Mouse (Mus musculus) cerebellum, postnatal 4 days (tissue): Measurements from ENCODE around the gene Tln1.
"Not testable (repeated sequence)": the region's sequence is repeated elsewhere in the genome, so short reads cannot be mapped to it uniquely, and the experiment has no call there.

ENCODE experiments used
- DNase-seq, 2 experiments: peaks; one replicate each; pipeline ENCODE4 v3.0.0; 2022; ENCODE audit warnings: low spot score in 2 of 2, mixed read lengths in 1 of 2

Tln1 gene

DNA sequence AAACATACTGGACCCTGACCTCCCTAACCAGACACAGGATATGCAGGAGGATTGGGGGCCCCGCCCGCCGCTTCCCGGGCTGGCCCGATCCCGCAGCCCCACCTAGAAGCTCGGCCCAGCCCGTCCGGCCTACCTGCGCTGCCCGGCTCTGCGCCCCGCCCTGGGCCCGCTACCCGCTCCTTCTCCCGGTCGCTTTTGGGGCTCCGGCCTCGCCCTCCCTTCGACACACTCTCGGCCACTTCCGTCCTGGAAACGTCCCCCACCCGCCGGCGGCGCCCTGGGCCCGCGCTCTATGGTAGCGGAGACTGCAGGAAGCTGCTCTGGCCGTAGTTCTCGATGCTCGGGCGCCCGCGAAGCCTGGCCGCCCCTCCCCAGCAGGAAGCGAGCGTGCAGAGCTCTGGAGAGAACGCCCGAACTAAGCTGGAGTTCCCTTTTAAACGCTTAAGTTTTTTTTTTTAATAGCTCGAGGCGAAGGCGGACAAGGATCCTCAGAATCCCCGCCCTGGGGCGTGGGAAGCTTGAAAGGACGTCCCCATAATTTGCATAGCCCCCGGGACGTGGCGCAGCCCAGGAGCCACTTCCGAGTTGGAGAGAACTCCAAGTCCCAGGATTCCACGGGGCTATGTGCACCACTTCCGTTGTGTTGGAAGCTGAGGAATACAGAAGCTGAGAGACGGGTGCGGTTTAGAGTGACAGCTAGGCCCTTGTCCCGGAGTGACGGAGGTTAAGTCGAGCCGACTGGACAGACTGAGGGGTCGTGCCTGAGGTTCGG is at the start of gene Tln1, which contains the start of gene Creb3:
TSS of gene Tln1 (minus strand) at position 695 of the 772 bp plus-strand sequence.
TSS of gene Creb3 (plus strand) at position 336 of the 772 bp plus-strand sequence.
- DNase-seq: peak; percentile 80 to 90

DNA sequence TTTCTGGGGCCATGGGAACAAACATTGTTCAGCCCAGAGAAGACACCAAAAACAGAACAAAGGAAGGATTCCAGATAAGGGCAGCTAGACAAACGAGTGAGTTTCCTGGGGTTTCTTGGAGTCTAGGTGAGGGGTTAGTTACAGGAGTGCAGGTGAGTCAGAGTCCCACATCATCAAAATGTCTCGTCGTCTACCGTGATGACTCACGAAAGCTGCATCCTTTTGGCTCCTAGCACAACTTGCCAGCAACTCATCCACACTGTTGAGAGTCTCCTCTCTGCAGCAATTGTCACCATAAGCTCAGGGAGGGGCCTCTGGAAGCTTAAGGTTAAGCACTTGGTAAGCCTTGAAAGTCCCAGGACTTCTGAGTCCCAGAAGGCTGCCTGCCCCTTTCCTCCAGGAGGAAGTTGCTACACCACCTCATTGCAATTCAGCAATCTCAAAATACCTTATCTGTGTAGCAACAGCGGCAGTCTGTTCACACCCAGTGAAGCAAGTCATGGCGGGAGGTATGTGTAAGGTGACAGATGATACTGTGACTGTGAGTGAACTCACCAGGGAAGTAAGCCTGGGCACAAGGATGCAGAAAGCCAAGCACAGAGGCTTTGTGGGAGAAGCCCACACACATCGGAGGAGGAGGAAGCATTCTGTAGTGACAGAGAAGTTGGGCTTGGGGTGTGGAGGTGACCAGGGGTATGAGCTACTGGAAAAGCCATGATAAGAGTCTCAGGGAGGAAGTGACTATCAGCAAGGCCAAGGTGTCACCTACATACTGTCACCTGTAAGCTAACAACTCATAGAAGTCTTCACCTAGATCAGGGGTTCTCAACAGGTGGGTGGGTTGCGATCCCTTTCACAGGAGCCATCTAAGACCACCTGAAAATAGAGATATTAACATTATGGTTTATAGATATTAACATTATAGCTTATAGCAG is 42.5 kb upstream of the Tln1 start:
- DNase-seq: no peak

DNA sequence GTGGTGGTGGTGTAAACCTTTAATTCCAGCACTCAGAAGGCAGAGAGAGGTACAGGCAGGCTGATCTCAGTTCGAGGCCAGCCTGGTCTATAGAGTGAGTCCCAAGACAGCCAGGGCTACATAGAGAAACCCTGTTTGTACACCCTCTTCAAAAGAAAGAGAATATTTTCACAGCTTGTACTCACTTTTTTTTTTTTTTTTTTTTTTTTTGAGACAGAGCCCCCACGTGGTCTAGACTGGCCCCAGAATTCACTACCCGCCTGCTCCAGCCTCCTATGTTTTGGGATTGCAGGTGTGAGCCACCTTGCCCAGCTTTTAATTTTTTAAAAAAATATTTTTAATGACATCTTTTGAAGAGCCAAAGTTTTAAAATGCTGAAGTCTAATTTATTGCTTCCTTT is 41.6 kb upstream of the Tln1 start:
- DNase-seq: no peak

DNA sequence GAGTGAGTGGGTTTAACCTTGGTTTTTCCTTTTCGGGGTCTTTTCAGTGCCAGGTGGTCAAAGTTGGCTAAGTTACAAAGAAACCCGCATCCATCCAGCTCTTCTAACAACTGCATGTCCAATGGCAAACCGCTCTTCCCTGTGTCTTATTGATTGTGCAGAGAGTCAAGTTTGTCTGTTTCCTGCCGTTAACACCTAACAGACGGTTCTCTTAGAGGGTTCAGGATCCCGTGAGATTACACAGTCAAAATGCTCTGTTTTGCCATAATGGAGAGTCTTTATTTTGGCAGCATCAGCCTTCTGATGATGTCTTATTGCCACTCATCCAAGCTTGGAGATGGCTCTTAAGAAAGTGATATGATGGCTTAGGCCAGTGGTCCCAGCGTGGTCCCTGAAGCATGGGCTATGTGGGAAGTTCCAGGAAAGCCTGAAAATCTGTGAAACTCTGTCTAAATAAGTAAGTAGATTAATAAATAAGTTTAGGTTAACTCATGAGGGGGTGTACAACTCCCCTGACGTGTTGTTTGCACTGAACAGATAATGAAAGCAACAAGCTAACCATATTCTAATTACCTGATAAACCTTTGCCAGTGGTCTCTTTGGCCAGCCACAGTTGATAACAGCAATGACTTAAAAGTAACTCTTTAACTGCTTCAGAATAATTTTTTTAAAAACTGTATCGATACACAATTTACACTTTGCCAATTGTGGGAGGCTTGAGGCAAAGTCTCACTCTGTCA is 37.9 kb upstream of the Tln1 start:
- no peak for DNase-seq

DNA sequence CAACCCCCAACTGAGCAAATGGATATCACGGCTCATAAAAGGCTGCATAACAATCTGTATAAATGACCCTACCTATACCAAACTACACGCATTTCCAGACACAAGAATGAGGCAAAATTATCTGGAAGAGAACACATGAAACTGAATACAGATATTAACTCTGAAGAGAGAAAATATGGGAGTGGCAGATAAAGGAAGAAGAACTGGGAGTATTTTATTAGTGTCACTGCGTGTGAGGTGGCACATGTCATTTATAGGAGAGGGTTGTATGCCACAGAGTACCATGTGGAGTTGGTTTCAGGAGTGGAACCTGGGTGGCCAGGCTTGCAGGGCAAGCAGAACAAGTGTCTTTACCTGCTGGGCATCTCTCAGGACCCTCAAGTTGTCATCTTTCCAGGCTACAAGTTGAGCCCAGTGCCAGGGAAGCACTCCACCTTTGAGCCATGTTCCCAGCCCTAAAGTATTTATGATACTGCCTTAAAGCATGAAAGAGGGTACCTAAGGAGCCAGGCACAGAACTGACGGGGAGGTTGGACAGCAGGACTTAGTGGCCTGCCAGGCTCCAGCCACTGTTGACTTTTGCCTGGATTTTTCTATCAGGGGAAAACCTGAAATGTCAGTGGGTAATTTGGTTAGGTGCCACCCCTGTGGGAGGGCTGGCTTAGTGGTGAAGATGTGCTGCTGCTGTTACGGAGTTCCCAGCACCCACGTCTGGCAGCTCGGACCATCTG is 36.3 kb upstream of the Tln1 start:
- DNase-seq: no peak

DNA sequence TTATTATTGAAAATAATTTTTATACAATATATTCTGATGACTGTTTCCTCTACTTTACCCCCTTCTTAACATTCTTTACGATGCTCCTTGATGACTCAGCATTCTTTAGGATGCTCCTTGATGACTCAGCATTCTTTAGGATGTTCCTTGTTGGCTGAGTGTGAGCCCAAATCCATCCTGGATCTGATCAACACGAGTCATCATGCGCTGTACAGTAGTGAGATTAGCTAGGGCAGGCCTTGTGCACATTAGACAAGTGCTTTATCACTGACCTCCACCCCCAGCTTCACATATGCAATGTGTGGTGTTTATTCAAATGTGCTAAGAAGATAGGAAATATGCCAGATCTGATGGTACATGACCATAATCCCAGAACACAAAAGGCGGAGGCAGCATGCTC is 35.7 kb upstream of the Tln1 start:
- DNase-seq: no peak

DNA sequence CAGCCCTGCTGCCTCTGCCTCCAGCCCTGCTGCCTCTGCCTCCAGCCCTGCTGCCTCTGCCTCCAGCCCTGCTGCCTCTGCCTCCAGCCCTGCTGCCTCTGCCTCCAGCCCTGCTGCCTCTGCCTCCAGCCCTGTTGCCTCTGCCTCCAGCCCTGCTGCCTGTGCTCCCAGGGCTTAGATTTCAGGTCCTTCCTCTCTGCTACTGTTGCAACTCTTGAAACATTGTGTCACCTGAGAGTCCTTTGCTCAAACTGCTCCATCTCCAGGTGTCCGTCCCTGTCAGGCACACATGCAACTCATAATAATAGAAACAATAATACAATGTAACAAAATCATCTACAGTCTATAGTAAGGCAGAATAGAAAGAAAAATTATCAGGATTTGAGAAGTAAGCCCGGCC is 34.1 kb upstream of the Tln1 start:
- DNase-seq: not testable (repeated sequence)

DNA sequence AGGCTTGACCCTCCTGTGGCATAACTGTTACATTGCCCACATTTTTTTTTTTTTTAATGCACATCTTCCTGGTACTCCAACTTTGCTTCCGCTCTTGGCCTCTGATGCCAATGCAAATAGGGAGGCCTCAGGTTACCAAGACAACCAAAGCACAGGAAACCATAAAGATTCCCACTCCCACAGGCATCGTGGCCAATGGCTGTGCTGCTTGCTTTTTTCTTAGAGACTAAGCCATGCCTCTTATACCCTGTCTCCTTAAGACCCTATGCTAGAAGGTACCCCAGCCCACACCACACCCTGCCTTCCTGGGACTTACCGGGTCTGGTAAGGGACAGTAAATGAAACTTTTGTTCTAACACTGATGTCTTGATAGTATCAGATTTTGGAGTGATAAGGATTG is 31.0 kb upstream of the Tln1 start:
- no peak for DNase-seq

DNA sequence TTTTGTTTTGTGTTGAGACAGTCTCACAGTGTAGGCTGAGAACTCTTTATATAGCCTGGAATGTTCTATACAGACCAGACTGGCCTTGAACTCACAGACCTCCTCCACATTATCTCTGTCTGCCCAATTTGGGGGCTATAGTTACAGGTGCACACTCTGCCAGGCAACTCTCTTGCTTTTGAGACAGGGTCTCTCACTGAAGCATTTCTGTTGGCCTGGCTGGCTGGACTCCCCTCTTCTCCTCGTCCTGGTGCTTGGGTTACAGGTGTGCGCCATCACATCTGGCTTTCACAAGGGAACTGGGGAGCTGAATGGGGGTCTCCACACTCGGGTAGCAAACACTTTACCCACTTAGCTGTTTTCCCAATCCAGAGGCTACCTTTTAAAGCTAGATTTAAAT is 29.5 kb upstream of the Tln1 start:
- DNase-seq: no peak

DNA sequence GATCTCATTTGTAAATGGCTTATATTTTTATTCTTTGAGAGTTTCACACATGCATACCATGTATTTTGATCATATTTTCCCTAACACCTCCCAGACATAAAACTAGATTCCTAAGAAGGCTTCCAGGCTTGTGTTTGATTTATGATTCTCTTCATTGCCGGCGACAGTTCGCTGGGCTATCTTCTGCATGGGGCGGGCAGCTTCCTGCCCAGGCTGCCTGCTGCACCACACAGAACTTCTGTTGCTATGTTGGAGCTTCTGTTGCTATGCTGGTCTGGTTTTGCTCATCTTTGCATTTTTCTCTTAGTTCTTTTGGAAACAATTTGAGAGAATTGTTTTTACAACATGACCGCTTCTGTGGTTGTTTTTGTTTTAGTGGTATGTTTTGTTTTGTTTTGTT is 29.1 kb upstream of the Tln1 start:
- DNase-seq: no peak

DNA sequence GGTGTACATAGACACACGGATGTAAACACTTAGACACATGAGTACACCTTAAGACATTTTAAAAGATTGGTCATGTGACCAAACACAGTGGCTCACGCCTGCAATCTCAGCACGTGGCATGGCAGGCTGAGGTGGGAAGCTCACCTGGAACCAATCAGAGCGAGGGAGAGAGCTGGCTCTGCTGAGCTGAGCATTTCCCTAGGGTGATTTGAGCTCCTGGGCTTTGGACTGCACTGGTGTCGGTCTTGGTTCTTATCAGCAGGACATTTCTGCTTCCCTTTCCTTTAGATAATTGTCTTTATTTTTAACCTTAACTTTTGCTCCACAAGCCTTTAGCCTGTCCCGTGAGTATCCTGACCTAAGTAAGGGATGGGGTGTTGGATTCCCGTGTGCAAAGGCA is 25.2 kb upstream of the Tln1 start:
- DNase-seq: no peak

DNA sequence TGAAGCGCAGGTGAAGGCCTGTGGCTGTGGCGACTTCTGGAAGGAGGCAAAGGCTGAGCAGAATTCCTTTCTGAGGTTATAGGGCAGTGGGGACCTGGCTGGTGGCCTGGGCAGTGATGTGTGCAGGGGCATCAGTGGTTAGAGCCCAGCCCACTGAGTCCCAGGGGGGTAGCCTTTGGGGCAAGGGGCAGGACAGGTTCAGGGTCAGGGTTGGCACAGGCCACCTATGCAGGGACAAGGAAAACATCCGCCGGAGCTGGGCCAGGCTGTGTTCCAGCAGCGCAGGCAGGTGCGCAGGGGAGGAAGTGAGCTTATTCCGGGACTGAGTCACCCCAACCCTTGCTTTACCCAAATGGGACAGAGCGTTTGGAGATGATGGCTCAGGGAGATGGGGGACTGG is 23.9 kb upstream of the Tln1 start:
- no peak for DNase-seq

DNA sequence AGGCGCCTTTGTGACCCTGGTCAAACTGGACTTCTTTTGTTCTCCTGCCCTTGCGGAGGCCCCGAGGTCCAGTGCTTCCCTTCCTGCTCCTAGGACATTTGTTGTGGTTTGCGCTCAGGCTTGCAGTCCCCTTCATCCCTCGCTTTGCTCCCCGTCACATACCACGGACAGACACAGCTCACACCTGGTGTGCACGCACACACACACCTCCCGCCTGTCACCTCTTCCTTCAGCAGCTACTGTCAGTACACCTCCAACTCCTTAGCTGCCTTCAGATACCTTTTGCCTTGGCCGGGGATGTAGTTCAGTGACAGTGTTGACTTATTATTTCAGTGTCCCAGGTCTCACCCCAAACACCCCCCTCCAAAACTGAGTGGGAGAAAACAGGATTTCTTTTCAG is 23.2 kb upstream of the Tln1 start:
- DNase-seq: no peak

DNA sequence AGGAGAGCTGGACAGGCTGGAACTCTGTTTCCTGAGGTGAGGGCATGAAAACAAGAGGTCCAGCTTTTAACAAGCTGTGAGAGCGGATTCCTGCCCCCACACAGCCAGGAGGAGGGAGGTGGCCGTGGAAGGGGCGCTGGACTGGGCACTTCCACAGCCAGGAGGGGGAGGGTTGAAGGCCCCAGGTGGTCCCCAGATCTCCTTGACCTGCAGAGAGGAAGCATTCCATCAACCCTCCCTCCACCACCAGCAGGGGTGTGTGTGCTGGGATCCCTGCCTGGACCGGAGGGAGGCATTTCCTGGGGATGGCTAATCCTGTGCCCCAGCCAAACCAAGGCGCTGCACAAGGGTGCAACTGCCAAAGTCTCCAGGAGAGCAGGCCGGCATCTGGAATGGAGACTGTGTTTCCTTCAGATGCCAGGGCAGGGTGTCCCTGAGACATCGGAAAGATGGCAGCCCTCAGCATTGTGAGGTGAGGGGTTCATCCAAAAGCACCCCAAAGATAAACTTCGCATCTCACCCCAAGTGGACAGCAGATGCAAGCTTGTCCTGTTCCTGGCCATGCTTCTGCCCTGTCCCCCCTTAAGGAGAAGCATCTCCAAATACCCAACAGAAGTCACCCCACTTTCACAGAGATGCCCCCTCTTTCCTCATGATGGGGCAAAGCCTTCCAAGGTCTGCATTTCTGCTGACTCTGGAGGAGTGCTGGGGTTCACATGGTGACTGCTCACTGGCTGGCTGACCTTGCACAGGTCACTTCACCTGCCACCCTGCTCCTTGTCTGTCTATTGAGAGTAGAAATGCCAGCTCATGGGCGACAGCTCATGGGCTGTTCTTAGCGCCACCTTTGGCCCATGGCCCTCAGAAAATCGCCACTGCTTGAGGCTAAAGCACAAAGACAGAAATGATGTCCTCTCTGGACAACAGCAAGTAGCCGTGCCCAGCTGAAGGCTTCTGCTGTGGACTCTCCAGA is 22.2 kb upstream of the Tln1 start, which contains the start of gene Msmp:
TSS of gene Msmp (minus strand) at position 51 of the 973 bp plus-strand sequence.
- no peak for DNase-seq

DNA sequence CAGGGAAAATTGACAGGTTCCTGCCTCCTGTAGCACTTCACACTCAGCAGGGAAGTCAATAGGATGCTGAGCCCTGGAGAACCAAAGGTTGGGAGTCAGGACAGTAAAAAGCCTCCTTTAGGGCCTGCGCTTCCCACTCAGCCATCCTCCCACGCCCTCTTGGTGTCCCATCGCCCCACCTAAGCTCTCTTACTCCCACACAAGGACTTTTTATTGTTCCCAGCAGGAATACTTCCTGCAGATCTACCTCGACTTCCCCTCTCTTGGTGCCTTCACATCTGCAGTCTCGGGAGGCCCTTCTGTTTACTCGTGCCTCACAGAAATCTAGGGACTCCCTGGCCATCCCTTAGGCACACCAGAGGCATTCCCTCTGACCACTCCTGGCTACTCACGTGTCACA is 20.9 kb upstream of the Tln1 start:
- no peak for DNase-seq

DNA sequence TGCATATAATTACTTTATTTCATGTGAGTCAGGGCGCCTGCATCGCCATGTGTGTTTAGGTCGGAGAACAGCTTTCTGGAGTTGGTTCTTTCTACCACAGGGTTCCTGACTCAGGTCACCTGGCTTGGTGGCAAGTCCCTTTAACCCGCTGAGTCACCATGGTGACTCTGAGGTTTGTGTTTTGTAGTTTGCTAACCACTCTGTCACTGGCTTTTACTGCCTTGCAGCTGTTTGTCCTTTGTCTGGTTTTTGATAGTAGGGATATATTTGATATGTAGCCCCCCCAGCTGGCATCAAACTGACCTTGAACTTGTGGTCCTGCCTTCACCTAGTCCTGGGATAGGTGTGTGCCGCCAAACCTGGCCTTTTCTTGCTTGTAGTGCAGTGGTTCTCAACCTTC is 19.8 kb upstream of the Tln1 start:
- DNase-seq: no peak

DNA sequence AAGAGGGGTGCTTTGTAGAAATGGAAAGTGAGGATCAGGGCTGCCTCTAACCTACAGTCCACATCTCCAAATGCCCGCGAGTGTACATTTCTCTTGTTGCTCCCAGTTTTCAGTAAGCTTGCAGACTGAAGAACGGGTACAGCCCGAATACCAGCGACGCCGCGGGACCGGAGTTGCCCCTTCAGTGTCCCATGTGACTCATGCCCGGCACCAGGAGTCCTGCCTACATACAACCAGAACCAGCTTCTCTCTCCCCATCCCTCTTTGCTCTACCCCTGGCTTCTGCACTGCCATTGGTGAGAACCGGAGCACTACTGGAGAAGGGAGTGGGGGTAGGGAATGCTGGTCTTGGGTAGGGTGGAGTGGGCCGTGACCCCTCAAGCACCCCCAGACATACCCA is 18.9 kb upstream of the Tln1 start:
- no peak for DNase-seq

DNA sequence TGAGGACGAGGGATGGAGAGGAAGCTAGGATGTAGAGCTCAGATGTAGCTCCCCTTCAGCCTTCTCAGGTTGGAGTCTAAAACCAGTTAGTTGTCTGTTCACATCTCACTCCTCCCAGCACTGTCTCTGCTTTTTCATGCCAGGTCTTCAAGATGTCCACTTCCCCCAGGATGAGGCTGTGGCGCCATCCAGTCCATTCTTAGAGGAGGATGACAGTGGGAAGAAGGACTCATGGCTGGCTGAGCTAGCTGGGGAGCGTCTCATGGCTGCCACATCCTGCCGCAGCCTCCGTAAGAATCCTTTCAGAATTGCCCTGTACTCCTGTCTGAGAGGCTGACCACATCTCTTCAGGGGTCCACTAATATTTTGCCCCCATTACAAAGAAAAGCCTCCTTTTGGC is 18.2 kb upstream of the Tln1 start:
- no peak for DNase-seq

DNA sequence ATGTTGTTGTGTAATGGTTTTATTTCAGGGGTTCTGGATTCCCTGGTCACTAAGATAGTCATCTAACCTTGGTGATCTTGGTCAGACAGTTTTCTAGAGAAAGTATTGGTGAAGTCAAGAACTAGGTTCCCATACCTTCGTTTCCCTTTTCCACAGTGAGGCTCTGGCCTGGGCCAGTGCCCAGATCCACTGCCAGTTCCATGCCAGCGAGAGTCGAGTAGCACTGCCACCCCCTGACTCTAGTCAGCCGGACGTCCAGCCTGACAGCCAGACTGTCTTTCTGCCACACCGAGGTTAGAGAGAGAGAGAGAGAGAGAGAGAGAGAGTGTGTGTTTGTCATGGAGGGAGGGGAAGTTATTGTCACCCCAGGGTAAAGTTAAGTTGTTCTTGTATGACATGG is 17.2 kb upstream of the Tln1 start:
- no peak for DNase-seq

DNA sequence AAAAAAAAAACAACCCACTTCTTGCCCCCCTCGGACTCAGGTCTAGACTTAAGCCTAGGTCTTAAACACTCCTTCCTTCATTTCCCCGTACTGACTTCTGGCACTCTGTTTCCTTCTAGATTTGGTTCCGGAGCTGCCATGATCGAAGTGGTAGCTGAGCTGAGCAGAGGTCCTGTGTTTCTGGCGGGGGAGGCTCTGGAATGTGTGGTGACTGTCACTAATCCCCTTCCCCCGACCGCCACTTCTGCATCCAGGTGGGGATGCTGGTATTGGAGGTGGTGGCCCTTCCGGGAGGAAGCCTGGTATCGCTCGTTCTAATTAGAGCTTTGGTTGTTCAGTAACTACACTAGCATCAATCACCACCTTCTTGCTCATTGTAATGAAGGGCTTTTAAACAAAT is 16.8 kb upstream of the Tln1 start:
- DNase-seq: no peak
